Mouse (Mus musculus) MN1 (cell line): ENCODE results near the gene Tmx1.

ENCODE experiments used
- DNase-seq: peaks from one replicate; pipeline ENCODE4 v3.0.0-alpha.2; 2016; ENCODE audit warnings: low spot score

Gene Tmx1

DNA sequence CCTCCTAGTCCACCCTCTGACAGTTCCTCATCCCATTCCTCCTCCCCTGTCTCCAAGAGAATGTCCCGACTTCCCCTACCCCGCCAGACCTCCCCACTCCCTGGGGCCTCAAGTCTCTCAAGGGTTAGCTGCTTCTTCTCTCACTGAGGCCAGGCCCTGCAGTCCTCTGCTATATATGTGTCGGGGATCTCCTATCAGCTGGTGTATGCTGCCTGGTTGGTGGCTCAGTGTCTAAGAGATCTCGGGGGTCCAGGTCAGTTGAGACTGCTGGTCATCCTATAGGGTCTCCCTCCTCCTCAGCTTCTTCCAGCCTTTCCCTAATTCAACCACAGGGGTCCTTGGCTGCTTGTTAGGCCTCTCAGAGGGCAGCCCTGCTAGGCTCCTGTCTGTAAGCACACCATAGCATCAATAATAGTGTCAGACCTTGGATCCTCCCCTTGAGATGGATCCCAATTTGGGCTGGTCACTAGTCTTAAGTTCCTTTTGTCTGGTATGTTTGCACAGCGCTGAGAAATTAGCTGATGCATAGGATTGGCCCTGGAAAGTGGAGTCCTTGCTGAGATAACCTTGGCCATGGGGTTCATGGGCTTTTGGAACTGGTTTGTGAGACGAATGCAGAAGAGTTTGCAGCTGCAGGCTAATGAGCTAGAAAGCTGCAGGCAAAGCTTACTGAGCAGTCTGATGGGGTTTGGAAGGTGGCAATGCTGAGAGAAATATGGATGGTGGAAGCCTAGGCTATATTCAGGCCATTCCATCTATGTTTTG, 34.0 kb downstream of the Tmx1 start:
- no peak for DNase-seq

DNA sequence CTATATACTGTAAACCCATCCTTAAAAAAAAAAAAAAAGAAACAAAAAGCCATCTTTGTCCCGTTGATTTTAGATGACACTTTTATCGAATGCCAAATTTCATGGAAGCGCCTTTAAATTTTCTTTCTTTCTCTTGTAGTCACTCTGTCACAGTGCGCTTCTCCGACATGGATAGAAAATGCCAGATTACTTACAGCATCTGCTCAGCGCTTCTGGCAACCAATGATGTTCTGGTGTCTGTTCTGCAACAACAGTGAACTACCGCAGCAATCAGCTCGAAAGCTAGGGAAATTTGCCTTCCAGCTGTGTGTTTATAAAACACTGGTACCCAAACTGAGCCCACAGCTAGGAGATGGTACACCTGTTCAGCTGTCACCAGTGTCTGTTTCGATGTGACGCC, 39.5 kb downstream of the Tmx1 start:
- no peak for DNase-seq

DNA sequence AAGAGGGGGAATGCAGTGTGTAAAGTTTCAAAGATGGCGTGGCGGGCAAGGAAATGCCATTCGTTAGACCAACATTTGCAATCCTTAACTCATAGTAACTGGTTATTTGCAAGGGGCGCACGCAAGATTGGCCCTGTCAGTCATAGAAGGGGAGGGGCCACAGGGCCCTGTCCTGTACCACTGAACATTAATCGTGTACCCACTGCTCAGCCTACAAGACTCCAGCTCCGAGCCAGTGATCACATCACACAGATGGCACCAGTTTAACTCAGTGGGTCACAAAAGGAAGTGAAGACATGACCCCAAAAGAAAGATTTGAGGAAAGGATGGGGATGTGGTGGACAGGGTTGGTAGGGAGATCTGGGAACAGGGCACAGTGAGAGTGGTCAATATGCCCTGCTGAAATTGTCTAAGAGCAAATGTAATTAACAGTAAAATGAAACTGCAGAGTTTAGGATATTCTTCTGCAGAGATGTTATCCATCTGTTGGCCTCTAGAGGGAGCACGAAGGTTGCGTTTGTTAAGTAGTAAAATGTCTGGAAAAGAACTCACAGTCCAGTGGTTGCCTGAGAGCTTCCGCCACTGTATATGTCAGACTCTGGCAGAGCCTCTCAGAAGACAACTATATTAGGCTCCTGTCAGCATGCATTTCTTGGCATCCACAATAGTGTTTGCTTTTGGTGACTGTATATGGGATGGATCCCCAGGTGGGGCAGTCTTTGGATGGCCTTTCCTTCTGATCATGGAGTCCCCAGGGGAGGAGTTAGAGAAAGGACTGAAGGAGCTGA, 41.8 kb downstream of the Tmx1 start:
- DNase-seq: peak; percentile 73

DNA sequence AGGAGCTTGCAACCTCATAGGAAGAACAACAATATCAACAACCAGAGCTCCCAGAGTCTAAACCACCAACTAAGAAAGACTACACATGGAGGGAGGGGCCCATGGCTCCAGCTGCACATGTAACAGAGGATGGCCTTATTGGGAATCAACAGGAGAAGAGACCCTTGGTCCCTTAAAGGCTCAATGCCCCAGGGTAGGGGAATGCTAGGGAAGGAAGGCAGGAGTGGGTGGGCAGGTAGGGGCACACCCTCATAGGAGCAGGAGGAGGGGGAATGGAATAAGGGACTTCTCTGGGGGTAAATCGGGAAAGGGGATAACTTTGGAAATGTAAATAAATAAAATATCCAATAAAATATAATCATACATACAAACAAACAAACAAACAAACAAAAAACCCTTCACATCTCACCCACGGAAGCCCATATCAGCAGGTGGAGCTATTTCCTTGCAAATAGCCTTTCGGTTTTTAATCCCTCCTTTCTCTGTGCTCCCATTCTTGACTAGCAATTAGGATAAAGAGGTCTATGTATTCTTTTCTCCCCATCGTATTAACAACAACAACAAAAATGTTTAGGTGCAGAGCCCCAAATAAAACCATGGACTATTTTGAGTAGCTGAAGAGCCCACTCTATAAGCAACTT, 42.5 kb downstream of the Tmx1 start:
- peak; percentile 39 for DNase-seq

DNA sequence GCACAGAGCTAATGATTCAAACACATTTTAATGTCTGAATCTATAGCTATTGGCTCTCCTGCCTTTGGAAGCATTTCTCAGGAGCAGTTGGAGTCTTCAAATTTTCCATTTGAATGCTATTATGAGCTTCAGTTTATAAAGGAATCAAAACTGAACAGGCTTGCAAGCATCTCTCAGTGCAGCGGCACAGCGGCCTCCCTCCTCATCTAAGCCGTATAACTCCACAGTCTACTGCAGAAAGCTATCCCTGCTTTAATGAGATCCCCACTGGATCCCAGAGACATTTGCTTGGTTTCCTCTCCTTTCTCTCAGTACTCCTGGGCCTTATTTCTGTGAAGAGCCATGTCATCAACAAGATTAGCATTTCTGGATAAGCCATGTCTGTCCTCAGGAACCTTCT, 45.2 kb downstream of the Tmx1 start:
- DNase-seq: no peak

DNA sequence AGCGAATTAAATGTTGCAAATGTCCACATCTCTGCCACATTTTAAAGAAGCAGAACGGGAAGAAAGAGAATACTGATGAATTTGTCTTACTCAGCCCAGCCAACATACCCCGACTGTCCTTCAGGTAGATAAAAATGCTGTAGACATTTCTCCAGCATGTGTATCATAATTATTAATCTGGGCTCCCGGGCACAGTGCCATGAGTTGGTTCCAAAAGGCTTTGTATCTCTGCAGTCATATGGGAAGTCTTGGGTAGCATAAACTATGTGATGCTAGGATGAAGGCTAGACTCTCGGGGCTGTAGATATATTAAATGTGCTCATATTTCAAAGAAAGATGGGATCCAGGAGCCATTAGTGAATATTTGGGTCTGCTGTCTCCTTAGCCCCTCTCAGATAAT, 53.1 kb downstream of the Tmx1 start:
- DNase-seq: no peak

DNA sequence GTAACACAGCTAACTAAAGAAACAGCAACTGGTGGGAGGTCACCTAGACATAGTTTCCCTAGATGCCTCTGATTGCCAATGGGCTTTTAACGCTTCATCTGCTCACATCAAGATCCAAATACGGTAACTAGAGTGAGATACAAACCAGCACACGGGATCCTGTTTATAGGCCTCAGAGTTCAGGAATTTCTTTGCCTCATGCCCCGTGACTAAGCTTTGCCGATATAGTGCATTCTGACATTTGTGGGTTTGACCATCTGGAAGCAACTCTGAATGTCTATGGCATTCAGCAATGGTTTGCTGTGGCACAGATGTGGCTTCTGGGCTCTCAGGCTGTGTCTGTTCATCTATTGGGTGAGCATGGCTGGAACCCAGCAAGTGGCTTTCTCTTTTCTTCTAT, 59.1 kb downstream of the Tmx1 start:
- no peak for DNase-seq

DNA sequence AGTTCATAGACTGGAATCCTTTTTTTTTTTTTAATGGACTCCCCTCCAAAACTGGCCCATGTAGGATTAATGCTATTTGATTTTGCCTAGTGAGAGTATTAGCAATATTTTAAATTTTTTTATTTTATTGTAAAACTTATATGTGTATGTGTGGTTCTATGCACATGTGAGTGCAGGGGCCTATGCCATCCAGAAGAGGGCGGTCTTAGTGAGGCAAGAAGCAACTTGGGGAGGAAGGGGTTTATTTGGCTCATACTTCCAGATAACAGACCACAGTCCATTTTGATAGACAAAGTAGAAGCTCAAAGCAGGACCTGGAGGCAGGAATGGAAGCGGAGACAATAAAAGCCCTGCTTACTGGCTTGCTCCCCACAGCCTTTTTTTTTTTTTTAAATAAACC, 59.5 kb downstream of the Tmx1 start:
- no peak for DNase-seq
